Mouse (Mus musculus): ENCODE results near the gene B4galt2.

GRCm38 (mm10) chr4:117918762-117919161 lies 35.5 kb upstream of the B4galt2 start:
- no peak for TF ChIP-seq POLR2A (IDR thresholded peaks at IDR 0.05; ENCODE audit: extremely low read depth, insufficient read depth, low read length)
- no peak for TF ChIP-seq CTCF (IDR thresholded peaks at IDR 0.05; ENCODE audit: extremely low read depth, insufficient read depth, low read length)

All from cortical plate, adult 2 months (tissue).